Mouse (Mus musculus): ENCODE data around the gene Epha4.

DNA sequence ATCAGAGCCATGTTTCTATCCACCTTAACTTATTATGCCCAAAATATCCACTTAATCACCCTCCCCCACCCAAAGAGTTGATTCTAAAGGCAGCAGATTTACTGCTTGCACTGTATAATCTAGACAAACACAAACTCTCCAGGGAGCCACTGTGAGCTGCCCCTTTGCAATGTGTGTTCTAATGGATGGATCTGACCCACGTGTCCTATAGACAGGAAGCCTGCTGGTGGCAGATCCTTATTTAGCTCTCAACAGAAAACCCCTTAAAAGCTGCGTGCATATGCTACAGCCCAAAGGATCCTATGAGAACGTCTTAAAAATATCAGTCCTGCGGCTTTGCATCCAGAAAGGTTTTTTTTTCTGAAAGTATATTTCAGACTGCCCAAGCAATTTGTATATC, 98.0 kb downstream of the Epha4 start:
- TF ChIP-seq CTCF (conservative IDR thresholded peaks at IDR 0.05; ENCODE audit: insufficient read depth, insufficient read length, low read depth, low read length): no peak
- no peak for TF ChIP-seq POLR2A (IDR thresholded peaks at IDR 0.05; ENCODE audit: low read depth, low read length)
